Mouse (Mus musculus): Measurements from ENCODE around the gene Aldh4a1.
A peak's percentile ranks its signal among the peaks of the same experiment; 100 is the strongest.

GRCm38 (mm10) chr4:139574799-139575672, 47.6 kb upstream of the Aldh4a1 start:
- TF ChIP-seq CTCF (IDR thresholded peaks at IDR 0.05; ENCODE audit: borderline replicate concordance, insufficient read depth, low read depth, low read length) (no peak), POLR2A (IDR thresholded peaks at IDR 0.05; ENCODE audit: borderline replicate concordance, insufficient read depth, low read length) (peak; percentile 43; the same call in 1 of the 2 replicates)
